Mouse (Mus musculus): ENCODE results near the gene Defb19. TPM values are rescaled to one million over a fixed set of nuclear protein-coding genes. Genes with fewer than 3 reads are reported as not detected.

Defb19 gene
- total and polyA plus RNA-seq, 3 experiments, result 0.43 TPM; not detected in 2

GRCm38 (mm10) chr2:152573484-152573883 is 6.6 kb downstream of the Defb19 start:
- Histone ChIP-seq H3K79me2 (replicated peaks; ENCODE audit: control insufficient read depth, insufficient read depth, low read length) (no peaks in the 10 kb centered on the region), H3K36me3 (ENCODE audit: control insufficient read depth, insufficient read depth, low read length) (no peaks in the 10 kb centered on the region), H3K4me3 (no peak overlapping the region), H3K27ac (no peak overlapping the region), H3K27me3 (ENCODE audit: control insufficient read depth, insufficient read depth, low read length) (no peaks in the 10 kb centered on the region; the same call in 1 of the 2 replicates), H3K4me1 (ENCODE audit: control insufficient read depth, insufficient read depth, low read length) (no peaks in the 10 kb centered on the region), H3K9ac (ENCODE audit: low read depth, low read length) (no peak overlapping the region)
- intact Hi-C loops (cut with DNase I), result no loop called here
- TF ChIP-seq POLR2A (IDR thresholded peaks at IDR 0.05; ENCODE audit: insufficient read depth, low read depth, low read length), result no peak
- no peak for TF ChIP-seq CTCF (IDR thresholded peaks at IDR 0.05)
- TF ChIP-seq EP300 (IDR thresholded peaks at IDR 0.05; ENCODE audit: insufficient read depth, low read depth, low read length), result no peak
- WGBS, result 66% methylated on average over 8 of the region's 8 CpGs
- DNase-seq, result peak in 1 of 2 experiments; percentile 18

GRCm38 (mm10) chr2:152572114-152572794 is 7.9 kb downstream of the Defb19 start, which contains the start of gene Defb21:
Gene Defb21 (plus strand): TSS chr2:152572744.
- Histone ChIP-seq H3K79me2 (replicated peaks; ENCODE audit: control insufficient read depth, insufficient read depth, low read length) (no peaks in the 10 kb centered on the region), H3K9ac (ENCODE audit: low read depth, low read length) (no peak within 1 kb of the TSS), H3K27me3 (ENCODE audit: control insufficient read depth, insufficient read depth, low read length) (no peaks in the 10 kb centered on the region; the same call in 1 of the 2 replicates), H3K4me3 (no peak within 1 kb of the TSS), H3K4me1 (ENCODE audit: control insufficient read depth, insufficient read depth, low read length) (no peaks in the 10 kb centered on the region), H3K27ac (no peak within 1 kb of the TSS), H3K36me3 (ENCODE audit: control insufficient read depth, insufficient read depth, low read length) (no peaks in the 10 kb centered on the region)
- intact Hi-C loops (cut with DNase I), result no loop called here
- peak; percentile 37 for TF ChIP-seq CTCF (IDR thresholded peaks at IDR 0.05)
- TF ChIP-seq POLR2A (IDR thresholded peaks at IDR 0.05; ENCODE audit: insufficient read depth, low read depth, low read length), result no peak
- no peak for DNase-seq
- 63% methylated on average over 11 of the region's 11 CpGs for WGBS

GRCm38 (mm10) chr2:152570313-152570712 is 9.8 kb downstream of the Defb19 start:
- H3K9ac ChIP-seq (ENCODE audit: low read depth, low read length), result no peak overlapping the region
- H3K79me2 ChIP-seq (replicated peaks; ENCODE audit: control insufficient read depth, insufficient read depth, low read length), result no peaks in the 10 kb centered on the region
- no peaks in the 10 kb centered on the region for H3K27me3 ChIP-seq (ENCODE audit: control insufficient read depth, insufficient read depth, low read length)
- intact Hi-C loops (cut with DNase I), result no loop called here
- H3K27ac ChIP-seq, result no peak overlapping the region
- H3K4me3 ChIP-seq, result no peak overlapping the region
- H3K36me3 ChIP-seq (ENCODE audit: control insufficient read depth, insufficient read depth, low read length), result no peaks in the 10 kb centered on the region
- WGBS, result 78% methylated on average over 6 of the region's 6 CpGs
- DNase-seq, result no peak
- no peaks in the 10 kb centered on the region for H3K4me1 ChIP-seq (ENCODE audit: control insufficient read depth, insufficient read depth, low read length)
- TF ChIP-seq POLR2A (IDR thresholded peaks at IDR 0.05; ENCODE audit: insufficient read depth, low read depth, low read length) (no peak), EP300 (IDR thresholded peaks at IDR 0.05; ENCODE audit: insufficient read depth, low read depth, low read length) (no peak), CTCF (IDR thresholded peaks at IDR 0.05) (no peak)

- WGBS, result 81% methylated on average over 4 of the region's 4 CpGs
- intact Hi-C loops (cut with DNase I), result no loop called here
These were observed 10.2 kb downstream of the Defb19 start for GRCm38 (mm10) chr2:152569881-152570280.

GRCm38 (mm10) chr2:152569038-152569437 is 11.1 kb downstream of the Defb19 start, which contains the start of gene Gm17416:
Gene Gm17416 (plus strand): TSS chr2:152569338.
- DNase-seq, result no peak
- WGBS, result 82% methylated on average over 5 of the region's 5 CpGs
- Histone ChIP-seq H3K79me2 (replicated peaks; ENCODE audit: control insufficient read depth, insufficient read depth, low read length) (no peaks in the 10 kb centered on the region), H3K9ac (ENCODE audit: low read depth, low read length) (no peak within 1 kb of the TSS), H3K4me1 (ENCODE audit: control insufficient read depth, insufficient read depth, low read length) (no peaks in the 10 kb centered on the region), H3K4me3 (no peak within 1 kb of the TSS), H3K27ac (no peak within 1 kb of the TSS), H3K36me3 (ENCODE audit: control insufficient read depth, insufficient read depth, low read length) (no peaks in the 10 kb centered on the region), H3K27me3 (ENCODE audit: control insufficient read depth, insufficient read depth, low read length) (no peaks in the 10 kb centered on the region)
- no peak for TF ChIP-seq POLR2A (IDR thresholded peaks at IDR 0.05; ENCODE audit: insufficient read depth, low read depth, low read length)
- no peak for TF ChIP-seq CTCF (IDR thresholded peaks at IDR 0.05)
- no peak for TF ChIP-seq EP300 (IDR thresholded peaks at IDR 0.05; ENCODE audit: insufficient read depth, low read depth, low read length)
- intact Hi-C loops (cut with DNase I), result no loop called here

More at GRCm38 (mm10) chr2:152569881-152570280, 10.2 kb downstream of the Defb19 start:
- Histone ChIP-seq H3K36me3 (ENCODE audit: control insufficient read depth, insufficient read depth, low read length) (no peaks in the 10 kb centered on the region), H3K4me1 (ENCODE audit: control insufficient read depth, insufficient read depth, low read length) (no peaks in the 10 kb centered on the region), H3K79me2 (replicated peaks; ENCODE audit: control insufficient read depth, insufficient read depth, low read length) (no peaks in the 10 kb centered on the region), H3K27ac (no peak overlapping the region), H3K27me3 (ENCODE audit: control insufficient read depth, insufficient read depth, low read length) (no peaks in the 10 kb centered on the region), H3K4me3 (no peak overlapping the region), H3K9ac (ENCODE audit: low read depth, low read length) (no peak overlapping the region)
- DNase-seq, result no peak
- no peak for TF ChIP-seq EP300 (IDR thresholded peaks at IDR 0.05; ENCODE audit: insufficient read depth, low read depth, low read length)
- no peak for TF ChIP-seq POLR2A (IDR thresholded peaks at IDR 0.05; ENCODE audit: insufficient read depth, low read depth, low read length)
- TF ChIP-seq CTCF (IDR thresholded peaks at IDR 0.05), result no peak

GRCm38 (mm10) chr2:152556655-152557054 is 23.5 kb downstream of the Defb19 start:
- no peaks in the 10 kb centered on the region for H3K4me1 ChIP-seq (ENCODE audit: control insufficient read depth, insufficient read depth, low read length)
- no peaks in the 10 kb centered on the region for H3K36me3 ChIP-seq (ENCODE audit: control insufficient read depth, insufficient read depth, low read length)
- 80% methylated on average over 7 of the region's 7 CpGs for WGBS
- no peak overlapping the region for H3K9ac ChIP-seq (ENCODE audit: low read depth, low read length)
- TF ChIP-seq CTCF (IDR thresholded peaks at IDR 0.05) (no peak), POLR2A (IDR thresholded peaks at IDR 0.05; ENCODE audit: insufficient read depth, low read depth, low read length) (no peak), EP300 (IDR thresholded peaks at IDR 0.05; ENCODE audit: insufficient read depth, low read depth, low read length) (no peak)
- intact Hi-C loops (cut with DNase I), result no loop called here
- H3K27me3 ChIP-seq (ENCODE audit: control insufficient read depth, insufficient read depth, low read length), result no peaks in the 10 kb centered on the region
- no peak overlapping the region for H3K27ac ChIP-seq
- H3K4me3 ChIP-seq, result no peak overlapping the region
- H3K79me2 ChIP-seq (replicated peaks; ENCODE audit: control insufficient read depth, insufficient read depth, low read length), result no peaks in the 10 kb centered on the region
- no peak for DNase-seq

Data from heart, adult 2 months (tissue).